ENCODE assay signal across 8 mouse cellular contexts in the genomic region with DNA sequence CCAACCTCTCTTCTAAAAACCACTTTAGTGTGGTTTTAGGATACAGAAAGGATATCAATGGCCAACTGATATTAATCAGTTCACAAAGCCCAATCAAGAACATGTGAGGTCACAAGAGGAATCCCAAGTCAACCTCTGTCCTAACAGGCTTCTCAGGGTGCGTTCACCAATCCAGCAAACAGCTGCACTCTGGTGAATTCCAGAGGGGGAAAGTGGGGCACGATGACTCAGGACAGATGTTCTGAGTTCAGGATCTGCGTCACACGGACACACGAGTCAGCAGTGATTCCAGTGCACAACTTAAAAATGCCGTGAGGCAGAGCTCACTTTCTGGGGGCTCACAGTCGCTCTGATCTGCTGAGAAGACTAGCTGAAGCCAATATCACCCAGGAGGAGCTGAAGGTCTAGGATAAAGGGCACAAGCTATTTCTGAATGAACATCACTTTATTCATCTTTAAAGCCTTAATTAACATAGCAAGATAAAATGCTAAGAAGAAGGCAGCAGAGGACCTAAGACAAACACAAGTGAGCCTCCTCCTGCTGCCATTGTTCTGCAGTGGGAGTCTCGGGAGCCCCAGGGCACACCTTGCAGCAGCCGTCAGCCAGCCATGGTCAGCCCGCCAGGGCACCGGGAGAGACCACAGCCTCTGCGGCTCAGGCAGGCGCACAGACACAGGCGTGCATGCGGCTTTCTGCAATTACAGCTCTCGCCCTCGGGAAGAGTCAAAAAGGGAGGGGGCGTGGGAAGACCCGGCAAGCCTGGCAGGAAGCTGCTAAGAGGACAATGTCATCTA. TPM values are rescaled to one million over a fixed set of nuclear protein-coding genes. Genes with fewer than 3 reads are reported as not detected.
DNase-seq lines count a peak whose midpoint lies in the region; ATAC-seq and TF ChIP-seq lines count a peak whose summit lies in the region.

No protein-coding gene starts in this region.

- H3K9ac ChIP-seq in kidney, embryonic 15.5 days = peak overlapping the region; percentile 5; the same call in 1 of the 2 replicates
- H3K9ac ChIP-seq in forebrain, embryonic 12.5 days = peak overlapping the region; percentile 55; the same call in 1 of the 2 replicates
- H3K9ac ChIP-seq in midbrain, embryonic 15.5 days = peak overlapping the region; percentile 68

- no peak overlapping the region for H3K27ac ChIP-seq in kidney, embryonic 15.5 days
- peak overlapping the region; percentile 75 for H3K27ac ChIP-seq in forebrain, embryonic 12.5 days
- peak overlapping the region; percentile 95 for H3K27ac ChIP-seq in left cerebral cortex, adult 2 months
- H3K27ac ChIP-seq in midbrain, embryonic 15.5 days = peak overlapping the region; percentile 86

- H3K27me3 ChIP-seq in kidney, embryonic 15.5 days = 0 out of 2 replicates have a peak, but pooled peaks cover 3% of the 10 kb centered on the region
- 0 out of 2 replicates have a peak, but pooled peaks cover 5% of the 10 kb centered on the region for H3K27me3 ChIP-seq in forebrain, embryonic 12.5 days
- H3K27me3 ChIP-seq in midbrain, embryonic 15.5 days (replicated peaks) = no peaks in the 10 kb centered on the region

- no peaks in the 10 kb centered on the region for H3K36me3 ChIP-seq in kidney, embryonic 15.5 days
- no peaks in the 10 kb centered on the region for H3K36me3 ChIP-seq in forebrain, embryonic 12.5 days (replicated peaks)
- H3K36me3 ChIP-seq in midbrain, embryonic 15.5 days (replicated peaks) = no peaks in the 10 kb centered on the region

- H3K4me2 ChIP-seq in kidney, embryonic 15.5 days = peak overlapping the region; percentile 67
- peak overlapping the region; percentile 76 for H3K4me2 ChIP-seq in forebrain, embryonic 12.5 days
- peak overlapping the region; percentile 75 for H3K4me2 ChIP-seq in midbrain, embryonic 15.5 days

- peaks cover 25% of the 10 kb centered on the region for H3K4me1 ChIP-seq in kidney, embryonic 15.5 days
- H3K4me1 ChIP-seq in forebrain, embryonic 12.5 days = peaks cover 8% of the 10 kb centered on the region
- H3K4me1 ChIP-seq in midbrain, embryonic 15.5 days = peaks cover 4% of the 10 kb centered on the region; the same call in 1 of the 2 replicates

- WGBS in kidney, embryonic 15.5 days = 20% methylated on average over 19 of the region's 19 CpGs
- WGBS in forebrain, embryonic 12.5 days = 17% methylated on average over 19 of the region's 19 CpGs
- 14% methylated on average over 19 of the region's 19 CpGs for WGBS in midbrain, embryonic 15.5 days

- peak; percentile 79 for ATAC-seq in kidney, embryonic 15.5 days (replicated peaks; ENCODE audit: low FRiP score)
- peak; percentile 83; the same call in 1 of the 2 replicates for ATAC-seq in forebrain, embryonic 12.5 days (ENCODE audit: low FRiP score)
- peak; percentile 92 for ATAC-seq in midbrain, embryonic 15.5 days (replicated peaks)

- intact Hi-C loops in left cerebral cortex, adult 2 months (cut with DNase I) = no loop called here

- no peak for DNase-seq in kidney, adult 9 months
- DNase-seq in cerebellum, adult 11-12 months = peak; percentile 50
- no peak for DNase-seq in left cerebral cortex, adult 2 months (ENCODE audit: extremely low spot score in 1 of 2, low spot score in 2 of 2)
- DNase-seq in urinary bladder, adult 2 months (ENCODE audit: low spot score) = no peak
- no peak for DNase-seq in spleen, adult 12 weeks (ENCODE audit: low spot score)

- TF ChIP-seq CTCF in left cerebral cortex, adult 2 months (IDR thresholded peaks at IDR 0.05) = no peak

- H3K4me3 ChIP-seq in kidney, embryonic 15.5 days (replicated peaks) = peak overlapping the region; percentile 39
- H3K4me3 ChIP-seq in forebrain, embryonic 12.5 days (replicated peaks) = peak overlapping the region; percentile 46
- H3K4me3 ChIP-seq in left cerebral cortex, adult 2 months = peak overlapping the region; percentile 70
- peak overlapping the region; percentile 59 for H3K4me3 ChIP-seq in midbrain, embryonic 15.5 days

- H3K9me3 ChIP-seq in kidney, embryonic 15.5 days (replicated peaks) = no peaks in the 10 kb centered on the region
- H3K9me3 ChIP-seq in forebrain, embryonic 12.5 days = no peaks in the 10 kb centered on the region
- no peaks in the 10 kb centered on the region for H3K9me3 ChIP-seq in midbrain, embryonic 15.5 days

RNA-seq across cellular contexts. Expression of a gene that starts 39.9 kb away (rescaled TPM):
- 2.0 and 2.7 TPM in 2 replicates for polyA plus RNA-seq in kidney, embryonic 15.5 days (2015; fragmentation: Nextera tagmentation; extraction: Ambion mirVana)
- polyA plus RNA-seq in forebrain, embryonic 12.5 days (2016; fragmentation: Nextera tagmentation; extraction: Ambion mirVana) = 6.2 and 6.3 TPM in 2 replicates
- total RNA-seq in left cerebral cortex, adult 2 months (2021) = 10 to 100 TPM; 65.1 to 66.7 TPM
- polyA plus RNA-seq in midbrain, embryonic 15.5 days (2015; fragmentation: Nextera tagmentation; extraction: Ambion mirVana) = 5.6 and 6.0 TPM in 2 replicates
- 6.2 and 7.0 TPM in 2 replicates for polyA plus RNA-seq in urinary bladder, adult 2 months (2012; rRNA removed)

Comparison
In these comparisons a context has a peak if more than half of its experiments do, and no peak if none do; other contexts are left out.
1. H3K9ac ChIP-seq: peak in every context shown above with its lines; median percentile 68 in midbrain, embryonic 15.5 days; 55 in forebrain, embryonic 12.5 days; 5 in kidney, embryonic 15.5 days.